Mouse (Mus musculus) MEL (cell line): ENCODE measurements around the gene Tal1. TPM values are rescaled to one million over a fixed set of nuclear protein-coding genes. Genes with fewer than 3 reads are reported as not detected.

Experiments
- DNase-seq: peaks from one replicate; pipeline ENCODE4 v3.0.0; 2011; ENCODE audit warnings: low read depth, low spot score
- H3K27ac ChIP-seq: 2 replicates; pipeline ENCODE4 v1.5.1; 2012; ENCODE audit warnings: low read depth, mild to moderate bottlenecking, control low read depth, low read length, moderate library complexity; ENCODE audit not compliant: control insufficient read depth
- H3K27me3 ChIP-seq, 2 experiments: fragments of 150-350 bp in 1 of 2; sonication (generic) in 1 of 2; 2 replicates each; pipeline ENCODE4 v1.6.1; 2012; ENCODE audit warnings: low read length in 2 of 2, mild to moderate bottlenecking in 2 of 2, improper control_type of control experiment in 1 of 2, moderate library complexity in 1 of 2; ENCODE audit not compliant: insufficient read depth in 2 of 2, control insufficient read depth in 1 of 2
- H3K36me3 ChIP-seq, 2 experiments: 2 replicates each; pipeline ENCODE4 v1.6.1; 2012 to 2014; ENCODE audit warnings: low read length in 2 of 2, improper control_type of control experiment in 1 of 2, inconsistent platforms in 1 of 2, mild to moderate bottlenecking in 1 of 2; ENCODE audit not compliant: insufficient read depth in 2 of 2, control insufficient read depth in 1 of 2
- H3K4me1 ChIP-seq, 2 experiments: fragments of 150-350 bp in 1 of 2; sonication (generic) in 1 of 2; 2 replicates each; pipeline ENCODE4 v1.6.1; 2012; ENCODE audit warnings: low read length in 2 of 2, improper control_type of control experiment in 1 of 2, mild to moderate bottlenecking in 1 of 2; ENCODE audit not compliant: insufficient read depth in 2 of 2, control insufficient read depth in 1 of 2
- H3K4me3 ChIP-seq, 2 experiments: fragments of 150-350 bp in 1 of 2; sonication (generic) in 1 of 2; 2 replicates each; pipeline ENCODE4 v1.5.1; 2012; ENCODE audit warnings: low read depth in 2 of 2, low read length in 2 of 2, mild to moderate bottlenecking in 2 of 2, moderate library complexity in 2 of 2, control low read depth in 1 of 2, improper control_type of control experiment in 1 of 2; ENCODE audit not compliant: control insufficient read depth in 1 of 2, insufficient read depth in 1 of 2
- H3K79me2 ChIP-seq: 2 replicates; pipeline ENCODE4 v1.6.1; 2012; ENCODE audit warnings: mild to moderate bottlenecking, low read length, moderate library complexity; ENCODE audit not compliant: control insufficient read depth, poor library complexity, insufficient read depth
- H3K9ac ChIP-seq: 2 replicates; pipeline ENCODE4 v1.6.1; 2012; ENCODE audit warnings: low read depth, mild to moderate bottlenecking, control low read depth, low read length, moderate library complexity; ENCODE audit not compliant: control insufficient read depth, poor library complexity, severe bottlenecking
- H3K9me3 ChIP-seq: fragments of 150-350 bp; sonication (generic); replicated peaks from 2 replicates; pipeline ENCODE4 v1.6.1; 2012; ENCODE audit warnings: mild to moderate bottlenecking, low read length, improper control_type of control experiment, moderate library complexity; ENCODE audit not compliant: insufficient read depth
- BHLHE40 ChIP-seq: IDR thresholded peaks from 2 replicates; pipeline ENCODE4 v1.6.1; 2012; ENCODE audit warnings: low read depth, mild to moderate bottlenecking, inconsistent platforms, low read length, improper control_type of control experiment, borderline replicate concordance
- ELF1 ChIP-seq: IDR thresholded peaks from 2 replicates; pipeline ENCODE4 v1.6.1; 2014; ENCODE audit warnings: low read depth, mild to moderate bottlenecking, inconsistent platforms, low read length, improper control_type of control experiment, moderate library complexity
- EP300 ChIP-seq, 2 experiments: IDR thresholded peaks; 2 replicates each; pipeline ENCODE4 v1.6.1; 2011; ENCODE audit warnings: improper control_type of control experiment in 2 of 2, low read length in 2 of 2, low read depth in 1 of 2, mild to moderate bottlenecking in 1 of 2
- ETS1 ChIP-seq: IDR thresholded peaks from 2 replicates; pipeline ENCODE4 v1.6.1; 2012; ENCODE audit warnings: low read depth, mild to moderate bottlenecking, inconsistent platforms, low read length, improper control_type of control experiment, moderate library complexity
- MEF2A ChIP-seq: IDR thresholded peaks from 2 replicates; pipeline ENCODE4 v1.6.1; 2014; ENCODE audit warnings: low read depth, mild to moderate bottlenecking, inconsistent platforms, low read length, improper control_type of control experiment; ENCODE audit not compliant: poor library complexity, insufficient replicate concordance, severe bottlenecking; ENCODE audit errors: extremely low read depth
- MYB ChIP-seq: IDR thresholded peaks from 2 replicates; pipeline ENCODE4 v1.6.1; 2011; ENCODE audit warnings: mild to moderate bottlenecking, low read depth, low read length, improper control_type of control experiment
- NELFE ChIP-seq: IDR thresholded peaks from 2 replicates; pipeline ENCODE4 v1.6.1; 2011; ENCODE audit warnings: low read depth, low read length, improper control_type of control experiment
- NRF1 ChIP-seq: IDR thresholded peaks from 2 replicates; pipeline ENCODE4 v1.6.1; 2014; ENCODE audit warnings: low read depth, mild to moderate bottlenecking, inconsistent platforms, low read length, improper control_type of control experiment, moderate library complexity; ENCODE audit not compliant: poor library complexity, insufficient read depth, severe bottlenecking
- POLR2AphosphoS5 ChIP-seq: IDR thresholded peaks from 2 replicates; pipeline ENCODE4 v1.6.1; 2012; ENCODE audit warnings: low read depth, borderline replicate concordance, mild to moderate bottlenecking, inconsistent platforms, low read length, moderate library complexity, mixed read lengths
- SIN3A ChIP-seq: IDR thresholded peaks from 2 replicates; pipeline ENCODE4 v1.6.1; 2012; ENCODE audit warnings: low read length, improper control_type of control experiment, inconsistent platforms
- TAL1 ChIP-seq: IDR thresholded peaks from 2 replicates; pipeline ENCODE4 v1.6.1; 2012; ENCODE audit warnings: mild to moderate bottlenecking, inconsistent platforms, low read length, moderate library complexity, mixed read lengths
- ZNF384 ChIP-seq: IDR thresholded peaks from 2 replicates; pipeline ENCODE4 v1.6.1; 2012; ENCODE audit warnings: low read depth, mild to moderate bottlenecking, inconsistent platforms, low read length, improper control_type of control experiment
- polyA plus RNA-seq, 2 experiments: library from polyadenylated mRNA; stranded (reverse) in 1 of 2; unstranded in 1 of 2; fragments of >175 nt in 1 of 2; fragments of >200 nt in 1 of 2; gene quantifications; 2 replicates each; pipeline versions ENCODE4 v1.2.1 to v1.2.4; 2012; ENCODE audit warnings: low replicate concordance in 2 of 2, low read depth in 1 of 2; ENCODE audit not compliant: insufficient read length in 2 of 2, insufficient read depth in 1 of 2, missing spikeins in 1 of 2
- total RNA-seq: library from RNA; depleted of rRNA; stranded (reverse); fragments of 300-350 nt; gene quantifications from 2 replicates; pipeline ENCODE4 v1.2.3, GENCODE M21; 2012

Gene Tal1
- total and polyA plus RNA-seq, 3 experiments = 34.9 to 48.9 TPM; not detected in 1

GRCm38 (mm10) chr4:115078892-115079820, 22.9 kb downstream of the Tal1 start (continued):
- TF ChIP-seq NRF1 (no peak), SIN3A (no peak), TAL1 (no peak), BHLHE40 (no peak)

GRCm38 (mm10) chr4:115079821-115080349, 23.7 kb downstream of the Tal1 start:
- Histone ChIP-seq H3K4me3 (no peak overlapping the region), H3K27me3 (no peaks in the 10 kb centered on the region), H3K9ac (no peak overlapping the region), H3K36me3 (peaks cover 0 to 18% of the 10 kb centered on the region in 2 experiments; a peak in 2 of 4 replicates), H3K4me1 (peaks cover 14 to 25% of the 10 kb centered on the region in 2 experiments), H3K27ac (no peak overlapping the region), H3K9me3 (no peaks in the 10 kb centered on the region), H3K79me2 (no peaks in the 10 kb centered on the region)
- no peak for DNase-seq
- TF ChIP-seq MYB (no peak), ELF1 (no peak), NELFE (no peak), EP300 (IDR thresholded peaks at IDR 0.05; ENCODE audit: low read depth in 1 of 2, low read length in 2 of 2) (no peak), ZNF384 (no peak), SIN3A (no peak)
- TF ChIP-seq, all 39 proteins: peak for 0

- TF ChIP-seq POLR2AphosphoS5 = no peak
- TF ChIP-seq ETS1 = no peak
- TF ChIP-seq MEF2A = no peak
- no peaks in the 10 kb centered on the region for H3K27me3 ChIP-seq
- H3K4me1 ChIP-seq = peaks cover 0 to 5% of the 10 kb centered on the region in 2 experiments; a peak in 1 of 4 replicates
Measured at GRCm38 (mm10) chr4:115083031-115083430, 26.8 kb downstream of the Tal1 start.

More at GRCm38 (mm10) chr4:115083031-115083430, 26.8 kb downstream of the Tal1 start:
- Histone ChIP-seq H3K4me3 (no peak overlapping the region), H3K27ac (no peak overlapping the region), H3K36me3 (peaks cover 0 to 3% of the 10 kb centered on the region in 2 experiments; a peak in 1 of 4 replicates), H3K9ac (no peak overlapping the region), H3K79me2 (no peaks in the 10 kb centered on the region), H3K9me3 (no peaks in the 10 kb centered on the region)
- DNase-seq = no peak
